Mouse (Mus musculus): ENCODE measurements around the gene Socs3.

Gene Socs3

GRCm38 (mm10) chr11:117995661-117996060 is 25.8 kb upstream of the Socs3 start:
- DNase-seq (ENCODE audit: extremely low spot score, low spot score), result no peak

- no peak for DNase-seq (ENCODE audit: extremely low spot score, low spot score)
Measured at GRCm38 (mm10) chr11:117995255-117995654, 25.4 kb upstream of the Socs3 start.

- no peak for DNase-seq (ENCODE audit: extremely low spot score, low spot score)
Measured at GRCm38 (mm10) chr11:117994250-117995057, 24.6 kb upstream of the Socs3 start.

GRCm38 (mm10) chr11:117993190-117994175 is 23.6 kb upstream of the Socs3 start:
- DNase-seq (ENCODE audit: extremely low spot score, low spot score), result no peak

GRCm38 (mm10) chr11:117991502-117992470 is 21.9 kb upstream of the Socs3 start:
- no peak for DNase-seq (ENCODE audit: extremely low spot score, low spot score)

- no peak for DNase-seq (ENCODE audit: extremely low spot score, low spot score)
Measured at GRCm38 (mm10) chr11:117989926-117990325, 20.1 kb upstream of the Socs3 start.

- no peak for DNase-seq (ENCODE audit: extremely low spot score, low spot score)
Measured at GRCm38 (mm10) chr11:117989241-117989640, 19.4 kb upstream of the Socs3 start.

GRCm38 (mm10) chr11:117987968-117988367 is 18.1 kb upstream of the Socs3 start:
- DNase-seq (ENCODE audit: extremely low spot score, low spot score), result no peak

GRCm38 (mm10) chr11:117987032-117987451 is 17.2 kb upstream of the Socs3 start:
- DNase-seq (ENCODE audit: extremely low spot score, low spot score), result no peak

- DNase-seq (ENCODE audit: extremely low spot score, low spot score), result peak; percentile 97
Measured at GRCm38 (mm10) chr11:117986126-117987031, 16.5 kb upstream of the Socs3 start, which contains the start of gene Pgs1. Gene Pgs1, plus strand, starts transcription at chr11:117986292.

- no peak for DNase-seq (ENCODE audit: extremely low spot score, low spot score)
Measured at GRCm38 (mm10) chr11:117983770-117984169, 13.9 kb upstream of the Socs3 start.

- no peak for DNase-seq (ENCODE audit: extremely low spot score, low spot score)
Measured at GRCm38 (mm10) chr11:117982426-117982825, 12.6 kb upstream of the Socs3 start.

GRCm38 (mm10) chr11:117979388-117979787 is 9.5 kb upstream of the Socs3 start:
- DNase-seq (ENCODE audit: extremely low spot score, low spot score), result no peak

GRCm38 (mm10) chr11:117977694-117978360 is 8.0 kb upstream of the Socs3 start:
- DNase-seq (ENCODE audit: extremely low spot score, low spot score), result peak; percentile 36

- peak; percentile 57 for DNase-seq (ENCODE audit: extremely low spot score, low spot score)
Measured at GRCm38 (mm10) chr11:117976081-117976582, 6.3 kb upstream of the Socs3 start.

- peak; percentile 62 for DNase-seq (ENCODE audit: extremely low spot score, low spot score)
Measured at GRCm38 (mm10) chr11:117975211-117975967, 5.5 kb upstream of the Socs3 start.

- DNase-seq (ENCODE audit: extremely low spot score, low spot score), result peak; percentile 33
Measured at GRCm38 (mm10) chr11:117974327-117975125, 4.7 kb upstream of the Socs3 start.
